Mouse (Mus musculus) urinary bladder, adult 18-20 months (tissue): ENCODE measurements at regions not wholly inside any gene's neighbourhood (a gene's known extent, or its start where the extent isn't known, plus 50 kb on each side); places are given as distances from the start of the nearest gene placed in this dataset.

Experiments used
- DNase-seq, 2 experiments: peaks; one replicate each; pipeline ENCODE4 v3.0.0; 2022; ENCODE audit warnings: low spot score in 2 of 2, mixed read lengths in 2 of 2

DNA sequence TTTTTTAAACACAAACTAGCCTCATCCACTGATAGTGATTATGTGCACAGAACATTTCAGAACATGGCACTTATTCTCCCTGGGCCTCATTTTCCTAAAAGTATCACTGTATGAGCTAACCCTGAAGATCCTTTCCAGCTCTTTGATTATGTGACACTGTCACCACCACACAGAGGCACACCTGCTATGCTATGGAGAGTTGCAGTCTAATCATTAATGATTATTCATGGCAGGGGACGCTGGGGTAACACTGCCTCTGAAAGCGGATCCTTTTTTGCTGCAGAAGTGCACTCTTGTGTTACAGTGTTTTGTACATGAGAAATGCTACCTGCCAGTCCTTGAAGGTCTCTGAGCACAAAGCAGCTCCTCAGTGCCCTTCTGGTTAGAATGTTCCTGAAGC is 615.3 kb upstream of the Fbxo33 start:
- DNase-seq: no peak

DNA sequence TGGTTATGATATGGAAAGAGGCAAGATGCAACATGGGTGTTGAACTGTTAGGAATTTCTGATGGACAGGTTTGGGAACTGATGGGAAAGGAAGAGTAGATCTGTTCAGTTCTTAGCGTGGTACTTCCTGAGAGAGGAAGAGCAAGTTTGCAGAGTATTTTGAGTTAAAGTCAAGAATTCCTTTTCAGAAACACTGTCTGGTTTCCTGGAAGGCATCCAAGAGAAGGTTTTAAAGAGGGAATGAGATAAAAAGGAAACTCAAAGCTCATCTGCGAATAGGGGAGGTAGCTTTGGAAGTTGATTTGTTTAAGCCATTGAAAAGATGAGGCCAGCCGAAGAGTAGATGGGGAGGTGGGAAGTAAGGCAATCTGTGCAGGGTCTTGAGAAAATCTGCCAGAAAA is 603.4 kb upstream of the Fbxo33 start:
- DNase-seq: no peak

DNA sequence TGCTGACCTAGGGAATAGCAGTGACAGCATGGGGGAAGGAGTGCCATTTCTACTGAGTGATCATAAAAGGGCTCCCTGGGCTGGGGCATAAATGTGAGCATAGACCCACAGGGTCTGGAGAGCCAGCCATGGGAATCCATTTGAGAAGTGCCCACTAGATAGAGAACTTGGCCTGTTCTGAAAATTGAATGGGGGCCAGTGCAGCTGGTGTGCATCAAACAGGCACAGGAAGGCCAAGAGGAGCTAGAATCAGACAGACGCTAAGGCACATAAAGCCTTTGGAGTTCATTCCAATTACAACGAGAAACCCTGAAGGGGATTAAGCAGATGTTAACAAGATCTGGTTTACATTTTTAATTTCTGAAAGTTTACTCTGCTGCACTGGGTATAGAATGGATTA is 602.9 kb upstream of the Fbxo33 start:
- DNase-seq: no peak

DNA sequence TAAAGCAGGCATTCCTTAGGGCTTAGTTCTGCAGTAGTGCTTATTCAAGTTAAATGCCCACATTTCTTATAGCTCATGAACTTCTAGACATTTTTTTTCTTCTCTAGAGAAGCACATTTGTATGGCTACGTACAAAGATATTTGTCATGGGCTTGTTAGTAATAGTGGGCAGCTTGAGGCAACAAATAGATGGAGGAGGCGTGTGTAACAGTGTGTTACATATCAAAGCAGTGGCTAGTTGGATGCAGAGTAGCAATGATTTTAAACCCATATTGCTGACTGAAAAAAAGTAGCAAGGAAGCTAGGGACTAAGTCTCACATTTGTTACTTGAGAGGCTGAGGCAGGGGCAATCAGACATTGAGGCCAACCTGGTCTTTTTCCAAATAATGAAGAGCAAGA is 602.2 kb upstream of the Fbxo33 start:
- no peak for DNase-seq

DNA sequence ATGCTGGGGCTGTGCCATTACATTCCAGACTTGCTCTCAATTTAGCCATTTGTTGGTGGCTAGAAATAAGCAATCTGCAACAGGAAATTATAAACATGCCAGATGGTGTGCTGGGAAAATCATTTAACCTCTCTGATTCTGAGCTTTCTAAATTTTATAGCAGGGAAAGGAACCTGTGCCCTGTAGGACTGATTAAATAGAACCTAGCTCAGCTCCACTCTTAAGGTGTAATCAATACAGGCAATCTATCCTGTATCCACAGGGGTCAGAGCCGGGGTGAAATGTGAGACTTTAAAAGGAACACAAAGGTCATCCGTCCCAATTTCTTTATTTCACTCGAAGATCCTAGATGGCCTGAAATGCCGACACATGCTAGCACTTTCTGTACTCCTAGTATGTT is 596.4 kb upstream of the Fbxo33 start:
- no peak for DNase-seq

DNA sequence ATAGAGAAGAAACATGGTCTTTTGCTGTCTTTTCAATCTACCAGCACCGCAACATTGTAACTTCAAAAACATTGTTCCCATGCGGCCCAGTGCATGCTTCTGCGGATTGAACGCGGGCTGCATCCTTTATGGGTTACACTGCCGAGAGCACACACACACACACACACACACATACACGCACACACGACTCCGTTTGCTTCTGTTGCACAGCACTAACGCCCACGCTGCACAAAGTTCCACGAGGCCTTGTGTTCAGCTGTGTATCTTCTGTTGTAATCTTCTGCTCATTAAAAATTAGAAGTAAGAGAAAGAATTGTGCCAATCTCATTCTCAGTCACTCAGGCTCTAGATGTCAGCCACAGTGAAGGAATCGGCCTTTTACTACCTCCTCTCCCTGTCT is 594.8 kb upstream of the Fbxo33 start:
- no peak for DNase-seq

DNA sequence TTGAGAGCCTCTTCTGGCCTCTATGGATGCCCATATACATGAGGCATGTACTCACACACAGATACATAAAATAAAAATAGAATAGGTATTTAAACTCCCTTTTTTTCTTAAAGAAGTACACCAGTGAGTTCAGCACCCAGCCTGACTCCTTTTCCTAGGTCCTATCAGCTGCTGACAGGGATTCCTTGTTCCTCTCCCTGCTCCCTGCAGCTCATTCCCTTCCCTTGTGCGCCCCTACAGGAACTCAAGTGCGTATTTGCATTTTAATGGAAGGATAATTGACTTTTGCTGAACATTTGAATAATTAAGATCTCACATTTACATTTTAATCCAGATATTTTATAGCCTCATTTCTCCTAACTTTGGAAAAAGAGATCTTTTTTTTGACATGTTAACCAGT is 589.7 kb upstream of the Fbxo33 start:
- no peak for DNase-seq

DNA sequence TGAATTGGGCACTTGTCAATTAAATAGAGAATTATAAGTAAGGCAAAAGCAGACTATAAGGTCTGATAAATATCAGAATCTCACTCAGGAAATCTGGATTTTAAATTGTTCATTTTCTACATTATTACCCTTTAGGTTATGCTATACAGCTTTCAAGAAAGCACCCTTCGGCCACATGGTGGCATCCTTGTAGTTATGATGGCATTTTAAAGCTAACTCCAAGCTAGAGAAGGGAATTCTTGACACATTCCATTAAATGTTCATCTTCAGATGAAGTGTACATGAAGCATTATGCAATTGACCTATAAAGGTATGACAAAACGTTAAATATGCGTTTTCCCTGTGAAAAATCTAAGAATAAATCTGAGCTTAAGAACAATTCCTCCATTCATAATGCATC is 578.5 kb upstream of the Fbxo33 start:
- DNase-seq: no peak

DNA sequence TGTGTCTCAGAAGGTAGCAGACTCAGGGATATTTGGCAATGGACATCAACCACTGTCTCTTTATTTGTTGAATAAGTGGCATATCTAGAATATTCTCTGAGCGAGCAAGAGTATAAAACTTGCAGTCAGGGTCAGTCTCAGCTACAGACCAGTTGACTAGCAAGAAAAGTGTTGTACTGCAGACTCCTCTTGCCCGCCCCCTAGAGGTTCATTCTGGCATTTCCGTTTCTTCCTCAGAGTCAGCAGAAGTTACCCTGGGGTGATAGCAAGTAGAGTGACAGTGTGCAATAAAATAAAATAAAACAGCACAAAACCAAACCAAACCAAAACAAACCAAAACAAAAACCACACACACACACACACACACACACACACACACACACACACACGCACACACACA is 571.9 kb upstream of the Fbxo33 start:
- DNase-seq: no peak

DNA sequence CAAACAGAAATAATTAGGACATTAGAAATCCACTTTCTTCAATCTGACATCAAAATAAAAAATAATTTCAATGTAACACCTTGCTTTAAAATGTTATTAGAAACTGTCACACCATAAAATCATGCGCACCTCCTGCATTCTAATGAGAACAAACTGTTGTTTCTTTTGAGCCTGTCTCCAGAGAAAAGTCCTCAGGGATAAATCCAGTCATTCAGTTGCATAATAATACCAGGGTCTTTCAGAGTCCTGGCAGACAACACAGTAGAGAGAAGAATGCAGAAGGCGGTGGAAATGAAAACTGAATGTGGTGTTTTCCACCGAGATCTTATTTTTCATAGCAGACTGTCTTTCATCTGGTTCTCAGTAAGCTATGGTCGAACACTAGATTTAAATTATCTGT is 567.3 kb upstream of the Fbxo33 start:
- no peak for DNase-seq

DNA sequence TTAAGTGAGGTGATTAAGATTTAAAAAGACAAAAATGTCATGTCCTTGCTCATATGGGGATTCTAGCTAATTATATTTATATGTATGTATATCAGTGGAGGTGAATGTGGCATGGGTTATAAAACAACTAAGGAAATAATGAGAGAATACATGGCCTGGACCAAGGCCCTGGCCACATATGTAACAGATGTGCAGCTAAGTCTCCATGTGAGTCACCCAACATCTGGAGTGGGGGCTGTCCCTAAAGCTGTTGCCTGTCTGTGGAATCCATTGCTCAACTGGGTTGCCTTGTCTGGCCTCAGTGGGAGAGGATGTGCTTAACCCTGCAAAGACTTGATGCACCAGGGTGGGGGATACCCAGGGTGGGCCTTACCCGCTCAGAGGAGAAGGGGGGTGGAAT is 551.5 kb upstream of the Fbxo33 start:
- DNase-seq: no peak

DNA sequence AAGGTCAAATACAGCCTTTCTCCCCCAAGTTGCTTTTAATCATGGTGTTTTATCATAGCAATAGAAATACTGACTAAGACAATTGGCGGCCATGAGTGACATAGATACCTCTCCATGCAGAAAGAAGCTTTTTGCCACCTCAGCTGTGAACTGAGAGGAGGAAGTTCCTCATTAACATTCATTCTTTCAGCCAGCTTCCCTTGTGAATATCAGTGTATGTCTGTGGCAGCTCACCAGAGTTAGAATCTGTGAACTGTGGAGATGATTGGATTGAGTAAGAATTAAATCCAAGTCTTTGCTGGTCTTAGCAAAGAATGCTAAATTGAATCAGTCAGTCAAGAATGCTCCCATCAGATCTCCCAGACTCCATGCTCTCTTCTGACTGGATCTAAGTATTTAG is 542.7 kb upstream of the Fbxo33 start:
- no peak for DNase-seq

DNA sequence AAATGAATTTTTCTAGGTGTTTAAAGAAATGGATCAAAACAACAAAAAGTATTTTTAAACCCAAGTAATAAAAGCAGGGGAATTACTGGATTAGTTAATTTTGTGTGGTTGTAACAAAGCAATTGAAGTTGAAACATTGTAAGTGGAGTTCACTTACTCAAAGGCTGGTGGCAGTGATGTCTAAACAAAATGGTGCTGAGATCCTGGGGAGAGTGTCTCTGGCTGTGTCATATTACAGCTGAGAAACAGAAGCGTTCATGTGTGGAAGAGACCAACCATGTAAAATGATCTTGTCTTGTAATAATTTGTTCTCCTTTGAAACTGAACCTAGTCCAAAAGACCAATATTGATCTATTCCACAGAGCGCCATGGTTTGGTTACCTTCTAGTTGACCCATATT is 525.2 kb upstream of the Fbxo33 start:
- no peak for DNase-seq

DNA sequence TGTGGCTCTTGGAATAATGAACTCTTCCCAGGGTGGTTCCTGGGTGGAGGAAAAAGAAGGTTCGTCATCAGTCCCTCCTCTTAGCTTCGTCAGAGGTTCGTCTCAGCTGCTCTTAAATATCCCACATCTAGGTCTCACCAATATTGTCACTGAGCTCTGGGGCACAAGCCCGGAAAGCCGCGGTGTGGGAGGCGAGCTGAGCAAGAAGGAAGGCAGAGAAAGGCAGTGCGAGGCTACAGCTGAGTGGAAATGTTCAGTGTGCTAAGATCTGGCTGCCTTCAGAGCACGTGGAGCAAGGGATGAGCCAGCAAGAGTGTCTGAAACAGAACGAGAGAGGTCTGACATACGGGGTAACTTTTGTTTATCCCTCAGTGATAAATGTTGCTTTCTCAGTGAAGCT is 523.7 kb upstream of the Fbxo33 start:
- no peak for DNase-seq

DNA sequence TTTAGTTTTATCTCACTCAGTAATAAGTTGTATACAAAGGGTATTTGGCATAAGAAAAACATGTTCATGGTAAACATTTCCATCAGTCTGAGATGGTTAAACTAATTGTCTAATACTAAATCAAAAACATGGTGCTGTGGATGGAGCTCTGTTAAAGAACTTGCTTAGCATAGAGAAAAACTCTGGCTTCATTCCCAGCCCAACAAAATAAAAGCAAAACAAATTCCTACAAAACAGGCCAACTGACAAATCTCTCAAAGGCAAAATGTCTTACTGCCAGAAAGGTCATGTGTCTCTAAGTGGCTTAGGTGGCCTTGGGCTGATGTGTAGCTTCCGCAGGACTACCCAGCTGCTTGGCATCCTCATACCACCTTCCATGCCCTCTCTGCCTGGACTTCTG is 505.4 kb upstream of the Fbxo33 start:
- DNase-seq: no peak

DNA sequence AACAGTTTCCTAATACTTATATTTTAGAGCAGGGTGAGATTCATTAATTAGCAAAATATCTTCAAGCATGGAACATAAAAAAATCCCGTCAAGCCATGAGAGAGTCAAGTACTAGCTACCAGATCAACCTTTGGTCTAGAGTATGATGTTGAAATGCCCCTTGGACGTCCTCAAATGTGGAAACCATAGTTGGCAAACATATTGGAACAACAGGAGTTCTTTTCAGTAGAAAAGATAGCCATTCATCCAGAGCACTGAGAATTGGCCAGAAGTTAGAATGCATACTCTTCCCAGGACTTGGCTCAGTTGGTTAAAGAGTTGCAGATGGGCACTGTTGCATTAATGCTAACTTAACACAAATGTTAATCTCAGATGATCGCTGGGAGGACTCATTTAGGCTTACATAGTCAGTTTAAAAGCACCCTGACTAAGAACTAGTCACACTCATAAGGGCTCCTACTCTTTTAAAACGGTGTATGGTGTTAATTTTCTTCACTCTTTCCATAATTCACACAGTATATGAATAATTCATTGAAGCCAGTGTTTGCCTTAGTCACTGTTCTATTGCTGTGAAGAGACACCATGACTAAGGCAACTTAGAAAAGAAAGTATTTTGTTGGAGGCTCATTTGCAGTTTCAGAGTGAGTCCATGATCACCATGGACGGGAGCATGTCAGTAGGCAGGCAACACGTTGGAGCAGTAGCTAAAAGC is 503.1 kb upstream of the Fbxo33 start:
- no peak for DNase-seq

DNA sequence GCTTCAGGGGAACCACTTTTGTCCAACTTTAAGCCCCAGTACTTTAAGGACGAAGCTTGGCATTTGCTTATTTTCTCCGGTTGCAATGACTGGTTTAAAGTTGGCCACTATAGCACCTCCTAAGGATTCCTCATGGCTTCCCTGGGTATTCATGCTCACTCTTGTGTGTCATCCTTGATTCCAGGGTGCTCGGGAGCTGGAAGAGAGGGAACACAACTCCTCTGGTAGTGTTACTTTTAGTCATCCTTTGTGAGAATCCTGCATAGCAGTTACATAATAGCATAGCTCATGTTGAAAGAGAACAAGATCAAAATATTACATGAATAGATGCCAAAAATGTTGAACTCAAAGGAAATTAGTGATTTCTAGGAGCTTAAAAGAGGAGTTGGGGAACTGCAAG is 493.7 kb upstream of the Fbxo33 start:
- DNase-seq: no peak

DNA sequence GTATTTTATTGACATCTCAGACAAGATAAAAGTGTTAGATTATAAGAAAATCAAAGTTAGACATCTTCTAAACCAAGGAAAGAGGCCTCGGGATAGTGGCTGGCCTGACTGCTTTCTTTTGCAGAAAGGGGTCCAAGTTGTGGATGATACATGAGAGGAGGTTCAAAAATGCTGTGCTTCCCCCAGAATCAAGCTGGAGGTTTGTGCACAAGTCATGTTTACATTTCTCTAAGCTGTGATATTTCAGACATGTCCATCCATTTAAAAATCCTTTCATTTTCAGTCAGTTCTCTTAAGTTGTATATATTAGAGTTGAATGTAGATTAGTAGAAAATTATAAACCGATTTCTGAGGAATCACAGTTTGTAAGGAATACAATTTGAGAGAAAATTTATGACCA is 463.7 kb upstream of the Fbxo33 start:
- DNase-seq: no peak

DNA sequence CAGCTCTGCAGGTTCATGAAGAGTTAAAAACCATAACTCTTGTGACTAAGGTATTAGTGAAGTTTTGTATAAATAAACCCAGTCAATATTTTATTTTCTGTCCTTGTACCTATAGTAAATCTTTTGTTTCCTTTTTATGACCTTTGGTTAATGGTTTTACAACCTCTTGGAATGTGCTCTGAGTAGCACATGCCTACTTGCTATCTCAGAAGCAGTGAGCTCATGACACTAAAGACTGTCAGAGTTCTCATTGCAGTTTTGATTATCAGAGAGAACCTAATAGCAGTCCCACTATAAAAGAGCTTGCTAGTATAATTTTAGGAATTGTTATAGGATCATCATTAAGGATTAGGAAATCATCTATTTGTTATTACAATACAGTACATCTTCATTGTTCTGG is 443.6 kb upstream of the Fbxo33 start:
- DNase-seq: no peak

DNA sequence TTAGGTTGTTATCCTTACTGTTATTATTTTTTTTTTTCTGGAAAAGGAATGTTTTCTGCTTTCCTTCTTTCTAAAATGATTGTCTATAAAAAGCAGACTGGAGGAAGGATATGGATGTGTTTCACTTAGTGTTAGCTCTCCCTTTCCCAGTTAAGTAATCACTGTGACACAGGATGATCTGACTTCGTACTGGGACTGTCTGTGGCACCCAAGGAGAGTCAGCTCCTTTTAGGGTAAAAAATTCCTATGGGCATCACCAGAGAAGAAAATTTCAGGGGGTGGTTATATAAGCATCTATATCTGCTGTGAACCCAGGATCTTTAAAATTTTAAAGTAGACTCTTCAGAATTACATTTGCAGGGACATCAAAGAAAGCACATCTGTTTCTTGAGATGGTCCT is 411.2 kb upstream of the Fbxo33 start:
- DNase-seq: no peak

DNA sequence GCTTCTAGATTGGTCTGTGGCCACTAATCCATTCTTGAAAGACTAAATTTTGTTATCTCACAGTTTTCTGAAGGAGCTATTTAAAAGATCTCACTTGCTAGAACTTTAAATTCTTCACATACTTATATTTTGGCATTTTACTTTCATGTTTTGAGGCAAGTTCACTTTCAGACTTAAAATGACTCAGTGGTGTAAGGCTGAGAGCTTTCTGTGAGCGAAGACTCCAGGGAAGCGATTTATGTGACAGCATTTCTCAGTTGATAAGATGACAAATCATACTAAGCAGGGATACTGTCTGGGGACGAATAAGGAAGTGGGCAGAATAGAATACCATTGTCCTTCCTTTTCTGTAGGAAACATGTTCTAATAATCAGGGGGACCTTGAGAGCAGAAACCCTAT is 403.6 kb upstream of the Fbxo33 start:
- DNase-seq: no peak

DNA sequence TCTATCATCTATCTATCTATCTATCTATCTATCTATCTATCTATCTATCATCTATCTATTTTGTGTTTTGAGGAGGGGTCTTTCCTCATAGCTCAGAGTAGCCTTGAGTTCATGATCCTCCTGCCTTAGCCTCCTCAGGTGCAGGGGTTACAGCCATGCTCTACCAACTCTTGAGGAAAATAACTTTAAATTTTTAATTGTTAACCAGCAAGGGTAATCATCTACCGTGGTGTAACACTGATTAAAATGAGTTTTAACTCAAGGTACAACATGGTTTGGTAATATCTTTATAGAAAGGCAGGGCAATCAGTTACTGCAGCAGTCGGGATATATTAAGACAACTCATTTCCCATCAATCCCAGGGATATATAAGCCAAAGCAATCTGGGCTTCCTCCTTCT is 401.6 kb upstream of the Fbxo33 start:
- DNase-seq: no peak

DNA sequence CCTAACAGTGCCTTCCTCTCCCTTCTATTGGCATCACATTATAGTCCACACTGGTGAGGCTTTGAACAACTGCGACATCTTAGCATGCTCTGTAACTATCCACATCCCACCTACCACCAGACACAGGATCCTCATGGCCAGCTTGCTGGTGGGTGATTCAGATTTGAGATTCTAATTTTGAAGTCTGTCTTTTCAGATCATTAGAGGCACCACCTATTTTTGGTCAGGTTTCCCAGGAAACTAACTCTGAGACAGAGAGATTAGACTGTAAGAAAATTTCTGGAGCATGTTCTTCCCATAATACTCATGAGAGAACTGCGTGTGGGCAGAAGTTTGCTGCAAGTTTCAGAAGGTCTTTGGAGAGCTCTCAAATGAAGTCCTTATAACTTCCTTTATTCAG is 400.8 kb upstream of the Fbxo33 start:
- no peak for DNase-seq

DNA sequence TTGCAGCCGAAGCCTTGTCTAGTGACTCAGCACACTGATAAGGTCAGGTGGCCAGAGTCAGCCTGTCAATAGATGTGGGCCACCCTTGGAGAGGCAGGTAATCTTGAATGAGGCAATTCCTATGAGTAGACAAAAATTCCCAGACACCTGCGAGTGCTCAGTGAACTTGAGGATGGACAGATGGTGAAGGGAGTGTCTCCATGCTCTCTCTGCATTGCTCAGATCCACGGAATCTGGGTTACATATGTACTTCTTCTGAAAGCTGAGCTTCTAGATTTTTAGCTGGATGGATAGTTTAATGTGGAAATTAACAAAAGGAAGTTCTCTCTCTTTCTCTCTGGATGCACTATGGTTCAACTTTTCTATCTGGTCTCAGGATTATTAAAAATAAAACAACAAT is 396.6 kb upstream of the Fbxo33 start:
- no peak for DNase-seq

DNA sequence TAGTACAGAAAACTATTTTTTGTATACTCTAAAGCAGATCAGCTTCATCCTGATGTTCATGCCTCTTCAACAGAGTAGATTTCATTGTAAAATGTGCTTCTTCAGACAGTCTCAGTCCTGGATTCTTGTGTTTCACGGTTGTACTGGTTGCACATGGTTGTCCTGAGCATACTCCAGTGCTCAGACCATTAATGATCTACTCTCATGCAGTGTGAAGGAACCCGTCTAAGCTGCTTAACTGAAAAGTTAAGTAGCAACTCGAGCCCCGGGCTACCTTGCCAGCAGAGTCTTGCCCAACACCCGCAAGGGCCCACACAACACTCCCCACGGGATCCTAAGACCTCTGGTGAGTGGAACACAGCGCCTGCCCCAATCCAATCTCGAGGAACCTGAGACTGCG is 380.3 kb upstream of the Fbxo33 start:
- no peak for DNase-seq
